Mouse (Mus musculus) embryonic facial prominence, embryonic 13.5 days (tissue): ENCODE results near the gene Elp5. TPM values are rescaled to one million over a fixed set of nuclear protein-coding genes. Genes with fewer than 3 reads are reported as not detected.
A peak's percentile ranks its signal among the peaks of the same experiment; 100 is the strongest.

Experiments
- ATAC-seq: fragments of 200-750 bp; cut with Nextera tagmentation; 2 replicates; pipeline ENCODE4 v1.8.0; 2017; ENCODE audit warnings: low read depth; ENCODE audit not compliant: insufficient number of reproducible peaks, insufficient read depth, low FRiP score, low TSS enrichment
- H3K27ac ChIP-seq: fragments of 300-500 bp; sonication (generic); 2 replicates; pipeline ENCODE4 v1.5.1; 2015; ENCODE audit warnings: moderate library complexity, mild to moderate bottlenecking, inconsistent platforms
- H3K27me3 ChIP-seq: fragments of 300-500 bp; sonication (generic); 2 replicates; pipeline ENCODE4 v1.6.1; 2015; ENCODE audit warnings: mild to moderate bottlenecking, inconsistent platforms
- H3K36me3 ChIP-seq: fragments of 300-500 bp; sonication (generic); 2 replicates; pipeline ENCODE4 v1.6.1; 2015; ENCODE audit warnings: mild to moderate bottlenecking, inconsistent platforms
- H3K4me1 ChIP-seq: fragments of 300-500 bp; sonication (generic); 2 replicates; pipeline ENCODE4 v1.6.1; 2015; ENCODE audit warnings: inconsistent platforms
- H3K4me2 ChIP-seq: fragments of 300-500 bp; sonication (generic); 2 replicates; pipeline ENCODE4 v1.6.1; 2015; ENCODE audit warnings: moderate library complexity, mild to moderate bottlenecking, inconsistent platforms
- H3K4me3 ChIP-seq: fragments of 300-500 bp; sonication (generic); 2 replicates; pipeline ENCODE4 v1.5.1; 2015; ENCODE audit warnings: mild to moderate bottlenecking, inconsistent platforms
- H3K9ac ChIP-seq: fragments of 300-500 bp; sonication (generic); 2 replicates; pipeline ENCODE4 v1.6.1; 2015; ENCODE audit warnings: mild to moderate bottlenecking, inconsistent platforms
- H3K9me3 ChIP-seq: fragments of 300-500 bp; sonication (generic); 2 replicates; pipeline ENCODE4 v1.6.1; 2016; ENCODE audit warnings: inconsistent platforms
- WGBS: fragments of 180-500 bp; shearing (Covaris S2); methylation state at CpG from one replicate; pipeline ENCODE4 v1.1.7; 2015; ENCODE audit warnings: mixed read lengths; 5-methylcytosine and 5-hydroxymethylcytosine counted together
- polyA plus RNA-seq: library from polyadenylated mRNA; unstranded; fragments of >200 nt; fragmentation: Nextera tagmentation; extraction: Ambion mirVana; gene quantifications from 2 replicates; pipeline ENCODE4 v1.2.1, GENCODE M21; 2015

Elp5 gene
- 125 and 127 TPM in 2 replicates for polyA plus RNA-seq

GRCm38 (mm10) chr11:69982225-69982624 is at the start of gene Elp5:
Gene Elp5, minus strand, starts transcription at chr11:69982517.
- peaks cover 49% of the 10 kb centered on the region for H3K36me3 ChIP-seq
- peak within 1 kb of the TSS; percentile 91 for H3K4me2 ChIP-seq
- peak within 1 kb of the TSS; percentile 99 for H3K27ac ChIP-seq
- peak within 1 kb of the TSS; percentile 99 for H3K4me3 ChIP-seq
- WGBS: 62% methylated on average over 8 of the region's 8 CpGs
- H3K4me1 ChIP-seq: peaks cover 29% of the 10 kb centered on the region
- H3K27me3 ChIP-seq: no peaks in the 10 kb centered on the region
- ATAC-seq: no peak
- H3K9ac ChIP-seq: peak within 1 kb of the TSS; percentile 99
- no peaks in the 10 kb centered on the region for H3K9me3 ChIP-seq

- no peak overlapping the region for H3K9ac ChIP-seq
- 96% methylated on average over 11 of the region's 11 CpGs for WGBS
- ATAC-seq: no peak
- H3K4me3 ChIP-seq: no peak overlapping the region
- H3K36me3 ChIP-seq: peaks cover 50% of the 10 kb centered on the region
- H3K9me3 ChIP-seq: no peaks in the 10 kb centered on the region
- peaks cover 40% of the 10 kb centered on the region for H3K4me1 ChIP-seq
- no peak overlapping the region for H3K27ac ChIP-seq
- H3K4me2 ChIP-seq: no peak overlapping the region
- no peaks in the 10 kb centered on the region for H3K27me3 ChIP-seq
These were observed 49.0 kb upstream of the Elp5 start for GRCm38 (mm10) chr11:70031321-70031670.

DNA sequence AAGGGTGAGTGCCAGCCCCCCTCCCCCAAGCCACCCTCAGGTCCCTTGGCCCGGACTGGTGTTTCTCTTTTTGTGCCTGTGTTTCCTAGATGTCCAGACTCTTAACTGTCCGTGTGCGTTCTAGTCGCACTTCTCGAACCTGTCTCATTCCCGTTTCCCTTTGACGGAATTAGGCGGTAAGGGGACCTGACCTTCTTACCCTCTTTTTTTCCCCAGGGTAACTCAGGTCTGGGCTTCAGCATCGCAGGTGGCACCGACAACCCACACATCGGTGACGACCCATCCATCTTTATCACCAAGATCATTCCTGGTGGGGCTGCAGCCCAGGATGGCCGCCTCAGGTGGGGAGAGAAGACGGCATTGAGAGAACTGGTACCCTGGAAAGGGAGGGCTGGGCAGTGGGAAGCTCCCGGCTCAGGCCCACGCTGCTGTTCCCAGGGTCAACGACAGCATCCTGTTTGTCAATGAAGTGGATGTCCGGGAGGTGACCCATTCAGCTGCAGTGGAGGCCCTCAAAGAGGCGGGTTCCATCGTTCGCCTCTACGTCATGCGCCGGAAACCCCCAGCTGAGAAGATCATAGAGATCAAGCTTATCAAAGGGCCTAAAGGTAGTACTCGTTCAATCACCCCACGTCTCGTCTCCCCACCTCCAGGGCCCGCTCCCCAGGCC is 48.5 kb upstream of the Elp5 start:
- Histone ChIP-seq H3K9me3 (no peaks in the 10 kb centered on the region), H3K4me2 (no peak overlapping the region), H3K4me3 (no peak overlapping the region), H3K27ac (no peak overlapping the region), H3K4me1 (peaks cover 46% of the 10 kb centered on the region), H3K27me3 (no peaks in the 10 kb centered on the region), H3K36me3 (peaks cover 49% of the 10 kb centered on the region), H3K9ac (no peak overlapping the region)
- ATAC-seq: no peak
- WGBS: 93% methylated on average over 28 of the region's 28 CpGs

- Histone ChIP-seq H3K9ac (0 out of 2 replicates have a peak overlapping the region, but pooled peaks have one; percentile 36), H3K4me3 (peak overlapping the region; percentile 33), H3K27me3 (no peaks in the 10 kb centered on the region), H3K27ac (peak overlapping the region; percentile 90), H3K4me1 (peaks cover 54% of the 10 kb centered on the region), H3K4me2 (peak overlapping the region; percentile 65), H3K36me3 (peaks cover 43% of the 10 kb centered on the region), H3K9me3 (no peaks in the 10 kb centered on the region)
- WGBS: 49% methylated on average over 11 of the region's 11 CpGs
- ATAC-seq: no peak
These were observed 47.7 kb upstream of the Elp5 start for GRCm38 (mm10) chr11:70029829-70030550.

GRCm38 (mm10) chr11:70029130-70029801 is 46.9 kb upstream of the Elp5 start:
- peak overlapping the region; percentile 65 for H3K4me2 ChIP-seq
- no peaks in the 10 kb centered on the region for H3K27me3 ChIP-seq
- peak; percentile 74 for ATAC-seq
- 1% methylated on average over 20 of the region's 20 CpGs for WGBS
- peak overlapping the region; percentile 33 for H3K4me3 ChIP-seq
- peak overlapping the region; percentile 90 for H3K27ac ChIP-seq
- H3K9me3 ChIP-seq: no peaks in the 10 kb centered on the region
- H3K4me1 ChIP-seq: peaks cover 61% of the 10 kb centered on the region
- H3K36me3 ChIP-seq: peaks cover 38% of the 10 kb centered on the region
- H3K9ac ChIP-seq: peak overlapping the region; percentile 62; the same call in 1 of the 2 replicates

DNA sequence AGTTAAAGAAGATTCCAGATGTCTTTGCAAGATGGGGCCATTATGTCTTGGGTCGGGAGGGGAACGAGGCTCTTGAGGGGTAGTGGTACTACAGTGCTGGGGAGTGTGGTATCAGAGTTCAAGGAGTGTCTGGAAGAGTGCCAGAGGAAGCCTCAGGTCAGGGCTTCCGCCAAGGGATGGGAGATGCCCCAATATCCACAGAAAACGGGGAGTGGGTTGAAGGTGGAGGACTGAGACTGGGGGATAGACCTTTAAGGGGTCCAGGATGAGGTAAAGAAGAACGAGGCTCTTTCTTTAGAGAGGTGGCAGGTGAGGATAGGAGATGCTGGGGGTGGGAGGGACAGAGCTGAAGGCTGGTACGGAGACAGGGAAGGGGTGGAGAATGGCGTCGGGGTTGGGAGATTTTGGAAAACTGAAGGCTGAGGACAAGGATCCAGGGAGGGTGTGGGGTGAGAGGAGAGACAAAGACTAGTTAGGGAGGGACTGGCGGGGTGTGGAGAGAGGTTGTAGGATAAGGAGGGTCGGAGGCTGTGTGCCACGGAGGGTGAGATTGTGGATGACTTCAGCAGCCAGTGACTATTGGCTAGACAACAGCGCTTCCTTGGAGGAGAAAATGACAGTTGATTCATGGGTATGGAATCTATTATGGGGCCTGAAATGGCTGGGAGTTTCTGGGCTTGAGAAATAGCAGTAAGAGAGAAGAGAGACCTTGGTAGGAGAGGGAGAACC is 46.2 kb upstream of the Elp5 start:
- H3K27me3 ChIP-seq: no peaks in the 10 kb centered on the region
- peak overlapping the region; percentile 65 for H3K4me2 ChIP-seq
- 22% methylated on average over 12 of the region's 12 CpGs for WGBS
- peaks cover 32% of the 10 kb centered on the region for H3K36me3 ChIP-seq
- peak overlapping the region; percentile 90 for H3K27ac ChIP-seq
- peak overlapping the region; percentile 62 for H3K9ac ChIP-seq
- ATAC-seq: no peak
- H3K9me3 ChIP-seq: no peaks in the 10 kb centered on the region
- peaks cover 66% of the 10 kb centered on the region for H3K4me1 ChIP-seq
- H3K4me3 ChIP-seq: peak overlapping the region; percentile 33

GRCm38 (mm10) chr11:70027397-70027796 is 45.1 kb upstream of the Elp5 start:
- Histone ChIP-seq H3K9ac (peak overlapping the region; percentile 62; the same call in 1 of the 2 replicates), H3K9me3 (no peaks in the 10 kb centered on the region), H3K4me1 (peaks cover 76% of the 10 kb centered on the region), H3K27ac (peak overlapping the region; percentile 90), H3K36me3 (peaks cover 22% of the 10 kb centered on the region), H3K4me2 (peak overlapping the region; percentile 65), H3K27me3 (no peaks in the 10 kb centered on the region), H3K4me3 (peak overlapping the region; percentile 22; the same call in 1 of the 2 replicates)
- 37% methylated on average over 9 of the region's 9 CpGs for WGBS
- no peak for ATAC-seq

- Histone ChIP-seq H3K36me3 (peaks cover 15% of the 10 kb centered on the region), H3K9ac (peak overlapping the region; percentile 62; the same call in 1 of the 2 replicates), H3K9me3 (no peaks in the 10 kb centered on the region), H3K4me3 (peak overlapping the region; percentile 22), H3K4me2 (peak overlapping the region; percentile 65), H3K27me3 (no peaks in the 10 kb centered on the region), H3K4me1 (peaks cover 82% of the 10 kb centered on the region), H3K27ac (peak overlapping the region; percentile 90)
- WGBS: 3% methylated on average over 17 of the region's 19 CpGs
- peak; percentile 40; the same call in 1 of the 2 replicates for ATAC-seq
These were observed 44.4 kb upstream of the Elp5 start for GRCm38 (mm10) chr11:70026689-70027088.

- Histone ChIP-seq H3K4me2 (peak overlapping the region; percentile 59), H3K27ac (peak overlapping the region; percentile 16; the same call in 1 of the 2 replicates), H3K27me3 (no peaks in the 10 kb centered on the region), H3K4me3 (peak overlapping the region; percentile 36), H3K9me3 (no peaks in the 10 kb centered on the region), H3K36me3 (no peaks in the 10 kb centered on the region), H3K9ac (peak overlapping the region; percentile 59), H3K4me1 (peaks cover 95% of the 10 kb centered on the region)
- WGBS: 20% methylated on average over 6 of the region's 6 CpGs
- ATAC-seq: no peak
These were observed 41.8 kb upstream of the Elp5 start for GRCm38 (mm10) chr11:70024151-70024514.

- peak overlapping the region; percentile 59 for H3K9ac ChIP-seq
- no peaks in the 10 kb centered on the region for H3K36me3 ChIP-seq
- peaks cover 93% of the 10 kb centered on the region for H3K4me1 ChIP-seq
- H3K4me3 ChIP-seq: peak overlapping the region; percentile 36
- peak overlapping the region; percentile 59 for H3K4me2 ChIP-seq
- 4% methylated on average over 26 of the region's 29 CpGs for WGBS
- H3K27me3 ChIP-seq: no peaks in the 10 kb centered on the region
- ATAC-seq: no peak
- no peaks in the 10 kb centered on the region for H3K9me3 ChIP-seq
- H3K27ac ChIP-seq: 0 out of 2 replicates have a peak overlapping the region, but pooled peaks have one; percentile 48
These were observed 41.3 kb upstream of the Elp5 start for GRCm38 (mm10) chr11:70023481-70024150.
